Mouse (Mus musculus) thymus, adult 18-20 months (tissue): ENCODE data around the gene Ifi47.
A peak's percentile ranks its signal among the peaks of the same experiment; 100 is the strongest.

Experiments used
- DNase-seq, 2 experiments: peaks; one replicate each; pipeline ENCODE4 v3.0.0; 2022; ENCODE audit warnings: mixed read lengths in 2 of 2

Ifi47 gene

DNA sequence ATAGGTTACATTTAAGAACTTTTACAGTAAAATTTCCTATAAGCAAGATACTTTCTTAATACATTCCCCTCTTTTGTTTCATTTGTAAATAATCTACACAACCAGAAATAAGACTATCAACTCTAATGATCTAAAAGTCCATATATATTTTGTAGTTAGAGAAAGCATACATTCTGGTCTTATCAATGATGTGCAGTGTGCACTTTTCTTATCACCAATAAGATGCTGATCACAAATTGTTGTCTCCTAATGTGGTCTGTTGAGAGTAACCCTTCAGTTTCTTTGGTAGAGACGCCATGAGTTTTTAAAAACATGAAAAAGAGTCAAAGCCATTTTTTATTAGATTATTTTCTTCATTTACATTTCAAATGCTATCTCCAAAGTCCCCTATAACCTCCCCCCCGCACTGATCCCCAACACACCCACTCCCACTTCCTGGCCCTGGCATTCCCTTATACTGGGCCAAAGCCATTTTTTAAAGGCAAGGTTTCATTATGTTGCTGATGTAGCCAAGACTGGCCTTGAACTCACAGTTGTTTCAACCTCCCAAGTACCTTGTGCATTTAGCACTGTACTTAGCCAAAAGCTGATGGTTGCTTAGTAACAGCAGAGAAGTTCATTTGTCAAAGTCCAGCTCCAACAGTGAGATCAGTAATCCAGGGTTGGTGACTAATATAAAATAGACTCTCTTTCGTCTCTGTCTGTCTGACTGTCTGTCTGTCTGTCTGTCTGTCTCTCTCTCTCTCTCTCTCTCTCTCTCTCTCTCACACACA, 13.5 kb downstream of the Ifi47 start:
- DNase-seq, result no peak

DNA sequence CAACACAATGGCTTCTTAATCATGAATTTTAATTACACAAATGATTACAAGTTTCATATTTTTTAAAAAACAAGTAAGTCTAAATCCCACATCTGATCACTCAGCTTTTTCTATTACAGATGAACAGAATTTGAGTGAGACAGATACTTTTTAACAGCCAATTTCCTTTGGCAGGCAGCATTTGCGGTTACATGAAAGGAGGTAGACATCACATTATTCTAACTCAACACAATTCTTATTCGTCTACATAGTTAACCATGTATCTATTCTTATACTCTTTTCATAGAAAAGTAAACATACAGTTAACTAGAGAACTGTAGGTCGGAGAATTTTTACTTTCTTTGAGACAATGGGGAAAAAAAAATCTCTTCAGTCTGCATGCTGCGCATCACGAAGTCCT, 14.2 kb downstream of the Ifi47 start:
- no peak for DNase-seq

DNA sequence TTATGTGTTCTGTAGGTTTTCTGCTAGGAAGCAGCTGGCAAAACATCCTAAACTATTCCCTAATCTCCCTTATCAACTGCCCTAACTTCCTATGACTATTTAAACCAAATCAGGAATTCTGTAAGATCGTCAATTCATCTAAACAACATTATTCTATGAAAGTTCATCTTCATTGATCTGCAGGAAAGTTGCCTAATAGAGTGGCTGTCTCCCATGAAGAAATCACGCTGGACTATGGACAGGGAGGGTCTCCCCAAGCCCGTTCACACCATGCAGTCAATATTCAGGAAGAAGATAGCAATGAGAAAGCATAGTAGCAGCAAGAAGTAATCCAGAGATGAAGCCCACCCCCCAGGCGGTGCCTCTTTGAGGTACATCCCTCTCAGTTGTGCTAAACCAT, 14.8 kb downstream of the Ifi47 start:
- DNase-seq, result no peak

DNA sequence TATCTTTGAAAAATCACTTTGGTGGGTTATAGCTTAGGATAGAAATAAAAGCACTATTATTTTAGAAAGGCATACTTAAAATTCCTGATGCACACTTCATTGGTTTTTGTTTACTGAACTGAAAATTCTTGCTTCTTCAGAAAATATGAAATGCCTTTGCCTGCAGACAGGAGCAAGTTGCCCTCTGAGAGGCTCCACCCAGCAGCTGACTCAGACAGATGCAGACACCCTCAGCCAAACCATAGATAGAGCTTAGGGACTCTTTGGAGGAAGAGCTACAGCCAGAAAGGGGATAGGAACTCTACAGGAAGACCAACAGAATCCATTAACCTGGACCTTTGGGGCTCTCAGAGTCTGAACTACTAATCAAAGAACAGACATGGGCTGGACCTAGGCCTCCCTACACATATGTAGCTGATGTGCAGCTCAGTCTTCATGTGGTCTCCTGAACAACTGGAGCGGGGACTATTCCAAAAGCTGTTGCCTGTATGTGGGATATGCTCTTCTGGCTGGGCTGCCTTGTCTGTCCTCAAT, 15.7 kb downstream of the Ifi47 start:
- no peak for DNase-seq

DNA sequence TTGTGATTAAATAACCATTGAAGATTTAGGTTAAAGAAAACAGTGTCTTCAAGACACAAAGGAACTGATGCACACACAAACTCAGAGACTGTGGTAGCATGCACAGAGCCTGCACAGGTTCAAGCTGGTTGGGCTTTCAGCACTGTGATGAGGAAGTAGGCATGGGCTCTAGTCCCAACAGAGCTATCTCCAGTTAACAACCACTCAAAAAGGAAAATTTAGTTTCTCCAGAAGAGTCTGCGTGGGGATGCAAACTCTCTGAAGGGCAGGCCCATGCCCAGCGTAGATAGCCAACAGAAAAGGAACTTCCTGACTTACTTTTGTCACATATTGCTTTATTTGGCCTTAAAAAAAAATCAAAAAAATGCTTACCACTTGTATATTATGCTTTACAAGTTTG, 16.4 kb downstream of the Ifi47 start:
- no peak for DNase-seq

DNA sequence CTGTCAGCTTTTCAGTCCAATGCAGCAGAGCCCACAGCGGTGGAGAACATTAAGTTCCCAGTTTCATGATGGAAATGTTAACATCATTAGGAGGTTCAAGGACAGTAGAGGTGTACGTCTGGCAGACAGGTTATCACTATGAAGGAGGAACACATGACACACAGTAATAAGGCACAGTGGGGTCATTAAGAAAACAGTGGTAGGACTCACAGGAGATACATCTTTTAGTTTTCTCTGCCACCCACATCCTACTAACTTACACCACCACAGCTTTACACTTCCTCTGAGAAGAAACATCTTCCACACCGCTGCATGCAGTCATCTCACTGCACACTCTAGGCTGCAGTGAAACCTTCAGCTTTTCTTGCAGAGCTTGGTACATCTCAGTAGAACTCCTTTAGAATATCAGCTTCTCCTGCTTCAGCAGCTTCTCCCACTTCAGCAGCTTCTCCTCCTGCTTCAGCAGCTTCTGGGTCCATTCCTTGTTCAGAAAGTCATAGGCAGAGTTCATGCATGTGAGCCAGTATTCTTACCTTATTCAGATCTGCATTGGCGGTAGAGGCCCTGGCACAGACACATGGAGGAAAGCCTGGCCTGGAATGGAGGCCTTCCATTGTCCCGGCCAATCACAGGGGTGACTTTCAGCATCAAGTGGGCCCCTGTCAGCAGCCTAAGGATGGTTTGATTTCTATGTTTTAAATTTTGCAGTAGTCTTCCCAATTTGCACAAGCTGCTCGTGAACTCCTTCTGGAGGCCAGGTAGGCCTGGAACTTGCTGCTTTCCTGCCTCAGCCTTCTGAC, 17.7 kb downstream of the Ifi47 start:
- DNase-seq, result peak in 1 of 2 experiments; percentile 63

DNA sequence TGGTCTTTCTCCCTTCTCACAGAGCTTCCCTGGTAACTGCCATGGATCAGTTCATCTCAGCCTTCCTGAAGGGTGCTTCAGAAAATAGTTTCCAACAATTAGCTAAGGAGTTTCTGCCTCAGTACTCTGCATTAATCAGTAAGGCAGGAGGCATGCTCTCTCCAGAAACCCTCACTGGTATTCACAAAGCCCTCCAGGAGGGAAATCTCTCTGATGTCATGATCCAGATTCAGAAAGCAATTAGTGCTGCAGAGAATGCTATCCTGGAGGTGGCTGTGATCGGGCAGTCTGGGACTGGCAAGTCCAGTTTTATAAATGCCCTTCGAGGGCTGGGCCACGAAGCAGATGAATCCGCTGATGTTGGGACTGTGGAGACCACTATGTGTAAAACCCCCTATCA, 19.0 kb downstream of the Ifi47 start:
- no peak for DNase-seq

DNA sequence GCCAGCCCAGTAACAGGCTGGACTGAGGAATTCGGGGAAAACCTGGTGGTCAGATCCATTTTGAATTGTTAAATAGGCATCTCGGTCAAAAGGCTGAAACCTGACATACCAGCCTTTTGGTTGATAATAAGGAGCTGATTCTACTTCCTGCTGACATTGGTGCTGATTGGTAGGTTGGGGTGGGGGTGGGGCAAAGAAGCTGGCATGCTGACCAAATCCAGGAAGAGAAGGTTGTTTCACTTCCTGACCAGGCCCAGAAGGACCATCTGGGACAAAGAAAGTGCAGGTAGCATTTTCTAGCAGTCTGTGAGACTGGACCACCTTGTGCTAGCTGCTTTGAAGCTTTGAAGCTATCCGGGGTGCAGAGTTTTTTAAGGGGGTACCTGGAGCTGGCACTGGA, 24.0 kb downstream of the Ifi47 start:
- no peak for DNase-seq

DNA sequence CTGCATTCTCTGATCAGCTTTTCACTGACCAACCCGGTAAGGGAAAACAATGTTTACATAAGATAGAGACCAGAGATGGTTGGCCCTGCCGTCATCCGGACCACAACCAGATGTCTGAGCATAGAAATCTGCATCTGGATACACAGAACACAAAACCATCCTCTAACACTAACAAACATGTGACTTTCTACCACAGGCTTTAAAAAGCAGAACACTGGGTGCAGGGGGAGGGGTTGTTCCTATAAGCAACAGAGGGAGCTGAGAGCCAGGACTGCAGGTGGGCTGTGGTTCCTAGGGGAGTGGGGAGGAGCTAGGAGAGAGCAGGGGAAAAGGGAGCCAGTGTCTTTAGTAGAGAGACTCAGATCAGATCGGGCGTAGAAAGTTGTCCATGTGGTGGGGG, 25.1 kb downstream of the Ifi47 start:
- DNase-seq, result peak in 1 of 2 experiments; percentile 75

DNA sequence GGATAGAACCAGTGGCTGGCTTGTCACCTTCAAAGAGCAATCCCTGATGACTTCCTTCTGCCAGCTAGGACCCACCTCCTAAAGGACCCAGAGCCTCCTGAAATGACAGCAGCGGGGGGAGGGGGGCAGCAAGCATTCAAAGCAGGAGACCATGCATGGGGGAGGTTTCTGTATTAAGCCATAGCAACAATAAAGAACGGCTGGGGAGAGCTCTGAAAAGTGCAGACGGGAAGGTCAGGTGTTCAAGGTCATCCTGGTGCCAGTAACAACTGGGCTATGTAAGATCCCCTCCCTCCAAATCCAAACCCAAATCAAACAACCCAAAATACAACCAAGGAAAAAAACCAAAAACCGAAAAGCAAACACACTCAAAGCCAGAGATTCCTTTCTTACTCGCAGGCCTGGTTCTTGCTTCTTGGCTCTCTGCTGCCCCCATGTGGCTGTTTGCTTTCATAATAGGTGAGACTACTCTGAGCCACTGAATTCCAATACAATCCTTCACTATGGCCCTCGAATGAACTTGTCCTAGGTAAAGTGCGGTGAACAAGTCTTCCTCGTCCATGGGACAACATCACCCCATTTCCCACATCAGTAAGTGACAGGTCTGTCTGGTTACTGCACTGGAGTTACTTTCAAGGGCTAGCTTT, 26.8 kb downstream of the Ifi47 start:
- peak; percentile 61 to 77 for DNase-seq

DNA sequence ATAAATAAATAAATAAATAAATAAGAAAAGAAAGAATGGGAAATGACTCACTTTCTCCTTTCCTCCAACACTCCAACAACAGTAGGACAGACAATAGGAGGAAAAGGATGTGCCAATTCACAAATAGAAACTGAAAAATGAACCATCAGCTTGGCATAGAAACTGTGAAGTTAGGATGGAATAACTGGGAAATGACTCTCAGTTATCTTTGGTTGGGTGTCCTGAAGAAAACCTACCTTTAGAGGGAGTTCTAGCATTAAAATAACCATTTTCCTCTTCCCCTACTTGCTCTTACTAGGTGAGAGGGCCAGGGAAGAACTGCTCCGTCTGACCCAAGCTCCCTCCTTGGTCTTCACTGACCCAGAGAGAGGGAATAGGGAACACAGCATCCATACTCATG, 29.4 kb downstream of the Ifi47 start:
- DNase-seq, result no peak

DNA sequence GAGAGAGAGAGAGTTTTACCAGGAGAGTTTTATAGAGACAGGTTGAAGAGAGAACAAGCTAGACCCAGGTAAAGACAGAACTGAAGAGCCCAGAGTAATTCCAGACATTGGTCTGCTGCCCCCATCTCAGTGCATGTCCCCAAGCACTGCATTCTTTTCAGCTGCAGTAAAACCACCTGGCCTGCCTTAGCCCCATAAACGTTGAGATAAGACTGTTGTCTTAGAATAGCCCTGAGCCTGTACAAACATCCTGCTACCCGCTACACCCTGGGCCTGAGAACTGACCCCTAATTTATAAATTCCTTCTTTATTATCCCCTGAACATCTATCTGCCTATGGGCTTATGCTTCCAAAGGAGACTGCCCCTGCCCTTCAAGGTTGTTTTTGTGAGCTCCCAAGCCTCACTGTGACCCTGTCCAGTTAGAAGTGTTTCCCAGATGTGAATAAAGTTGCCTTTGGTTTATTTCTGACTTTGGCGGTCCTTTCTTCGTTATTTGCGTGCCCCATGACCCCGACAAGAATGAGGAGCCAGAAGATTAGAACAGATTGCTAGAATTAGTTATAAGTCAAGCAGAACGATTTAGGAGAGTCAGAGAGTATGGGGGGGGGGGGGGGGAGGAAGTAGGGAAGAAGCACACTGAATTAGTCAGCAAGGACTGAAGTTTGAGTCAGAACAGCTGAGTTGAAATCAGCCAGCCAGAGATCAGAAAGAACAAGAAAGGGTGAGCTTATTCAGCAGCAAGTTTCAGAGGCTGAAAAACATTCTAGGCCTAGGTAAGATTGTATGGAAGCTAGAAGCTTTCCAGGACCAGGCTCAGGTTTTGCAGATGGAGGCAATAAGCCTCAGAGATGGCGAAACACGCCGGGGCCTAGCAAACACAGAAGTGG, 31.5 kb downstream of the Ifi47 start:
- no peak for DNase-seq

DNA sequence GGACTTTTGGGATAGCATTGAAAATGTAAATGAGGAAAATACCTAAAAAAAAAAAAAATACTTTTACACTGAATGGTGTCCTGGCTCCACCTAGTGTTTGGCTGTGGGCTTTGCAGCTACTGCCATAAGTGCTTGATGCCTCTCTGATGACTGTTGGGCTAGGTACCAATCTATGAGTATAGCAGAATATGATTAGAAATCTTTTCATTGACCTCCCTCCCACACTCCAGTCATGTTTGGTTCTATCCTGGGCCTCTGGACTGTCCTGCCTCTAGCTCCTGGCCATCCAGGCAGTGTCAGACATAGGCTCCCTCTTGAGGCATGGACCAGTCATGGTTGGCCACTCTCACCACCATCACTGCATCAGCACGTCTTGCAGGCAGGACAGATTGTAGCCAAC, 32.4 kb downstream of the Ifi47 start:
- DNase-seq, result no peak

DNA sequence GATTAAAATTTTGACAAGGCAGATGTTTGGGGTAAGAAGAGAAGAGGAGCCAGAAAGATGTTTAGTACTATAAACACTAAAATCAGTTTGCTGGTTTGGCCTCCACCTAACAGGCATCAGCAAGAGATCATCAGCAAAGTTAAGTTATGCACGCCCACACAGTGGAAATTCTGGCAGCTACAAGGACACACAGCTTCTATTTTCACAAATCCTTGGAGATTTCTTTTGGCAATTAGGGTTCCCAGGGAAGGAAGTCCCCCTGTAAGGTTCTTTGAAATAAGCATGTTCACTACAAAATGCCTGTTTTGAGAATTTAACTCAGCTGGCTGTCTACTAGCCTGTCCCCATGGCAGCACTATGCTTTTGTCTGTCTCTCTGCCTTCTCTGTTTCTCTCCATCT, 34.6 kb downstream of the Ifi47 start:
- no peak for DNase-seq

DNA sequence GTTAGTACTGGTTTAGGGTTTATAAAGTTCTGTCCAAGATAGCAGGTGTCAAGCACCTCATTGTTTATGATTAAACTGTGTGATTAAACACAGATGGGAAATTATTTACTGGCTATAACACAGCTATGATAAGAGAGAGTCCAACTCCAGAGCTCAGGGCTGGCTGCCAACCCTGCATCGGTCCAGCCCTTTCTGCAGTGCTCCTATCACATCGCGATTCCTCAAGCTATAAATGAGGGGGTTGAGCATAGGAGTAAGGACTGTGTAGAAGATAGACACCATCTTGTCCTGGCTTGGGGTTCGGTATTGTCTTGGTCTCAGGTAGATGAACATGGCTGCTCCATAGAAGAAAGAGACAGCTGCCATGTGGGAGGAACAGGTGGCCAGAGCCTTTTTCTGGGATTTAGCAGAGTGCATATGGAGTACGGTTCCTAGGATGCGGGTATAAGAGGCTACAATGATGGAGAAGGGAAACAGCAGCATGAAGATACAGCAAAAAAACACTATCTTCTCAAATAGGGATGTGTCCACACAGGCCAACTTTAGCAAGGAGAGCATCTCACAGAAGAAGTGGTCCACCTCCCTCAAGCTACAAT, 36.3 kb downstream of the Ifi47 start:
- no peak for DNase-seq

DNA sequence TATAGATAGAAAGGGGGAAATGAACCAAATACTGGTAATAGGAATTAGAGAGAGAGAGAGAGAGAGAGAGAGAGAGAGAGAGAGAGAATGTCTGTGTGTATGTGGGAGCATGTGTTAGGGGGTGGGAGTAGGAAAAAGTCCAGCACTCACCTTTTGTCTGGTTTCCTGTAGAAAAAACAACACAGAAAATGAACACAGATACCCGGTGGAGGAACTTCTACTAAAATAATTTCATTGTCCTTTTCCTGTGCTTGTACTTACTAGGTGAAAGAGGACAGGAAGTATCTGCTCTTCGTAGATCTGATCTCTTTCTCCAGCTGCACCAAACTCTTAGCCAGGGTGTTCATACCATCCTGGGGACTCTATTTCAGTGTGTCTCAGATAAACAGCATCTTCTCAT, 37.8 kb downstream of the Ifi47 start:
- DNase-seq, result no peak

DNA sequence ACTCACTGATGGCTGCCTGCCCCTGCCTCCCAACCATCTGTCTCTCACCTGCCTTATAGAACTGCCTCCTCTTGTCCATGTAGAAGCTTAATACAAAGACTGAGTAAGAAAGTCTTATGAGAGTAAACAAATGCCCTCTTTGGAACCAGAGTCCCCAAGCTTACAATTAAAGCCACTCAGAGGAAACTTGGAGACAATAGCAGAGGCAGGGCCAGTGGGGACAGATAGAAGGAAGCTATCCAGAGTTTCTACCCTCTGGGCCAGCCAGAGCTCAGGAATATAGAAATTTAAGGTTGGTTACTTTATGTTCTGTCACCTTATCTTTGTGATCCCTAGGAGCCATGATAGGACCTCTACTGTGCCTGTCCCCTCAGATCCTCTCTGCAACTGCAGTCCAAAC, 38.4 kb downstream of the Ifi47 start, which contains the start of gene Olfr1396:
TSS of gene Olfr1396 (minus strand) at position 101 of the 400 bp plus-strand sequence.
- DNase-seq, result no peak

DNA sequence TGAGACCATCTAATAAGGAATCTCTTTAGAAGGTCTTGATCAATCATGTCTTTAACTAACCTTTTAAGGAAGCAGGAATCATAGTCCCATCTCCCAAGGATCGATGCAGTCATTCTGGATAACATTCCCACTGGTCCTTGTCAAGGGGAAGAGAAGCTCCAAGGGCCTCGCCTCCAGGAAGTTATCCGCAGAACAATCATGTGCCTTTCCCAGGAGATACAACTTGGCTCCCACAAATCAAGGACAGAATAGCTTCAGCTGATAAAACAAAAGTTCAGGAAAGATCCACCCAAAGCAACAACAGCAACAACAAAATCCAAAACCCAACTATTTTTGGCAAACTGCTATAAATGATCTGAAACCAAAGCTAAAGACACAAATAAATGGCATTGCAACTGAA, 43.2 kb downstream of the Ifi47 start:
- no peak for DNase-seq

DNA sequence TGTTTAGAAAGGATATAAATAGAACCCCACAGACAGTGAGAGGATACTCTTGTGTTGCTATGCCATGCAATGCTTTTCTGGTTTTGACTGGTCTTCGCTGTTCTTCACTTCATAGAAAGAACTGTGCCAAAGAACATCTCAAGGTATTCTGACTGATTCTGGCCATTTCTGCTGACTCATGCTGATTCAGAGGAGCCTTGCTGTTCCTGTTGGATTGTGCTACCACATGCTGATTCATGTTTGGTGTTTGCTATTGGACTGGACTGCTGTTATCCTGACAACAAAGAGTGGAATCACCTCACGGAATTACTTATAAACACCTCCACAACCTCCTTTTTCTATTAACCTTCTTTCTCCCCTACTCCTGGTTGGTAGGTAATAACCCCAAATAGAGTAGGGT, 47.8 kb downstream of the Ifi47 start:
- DNase-seq, result no peak

DNA sequence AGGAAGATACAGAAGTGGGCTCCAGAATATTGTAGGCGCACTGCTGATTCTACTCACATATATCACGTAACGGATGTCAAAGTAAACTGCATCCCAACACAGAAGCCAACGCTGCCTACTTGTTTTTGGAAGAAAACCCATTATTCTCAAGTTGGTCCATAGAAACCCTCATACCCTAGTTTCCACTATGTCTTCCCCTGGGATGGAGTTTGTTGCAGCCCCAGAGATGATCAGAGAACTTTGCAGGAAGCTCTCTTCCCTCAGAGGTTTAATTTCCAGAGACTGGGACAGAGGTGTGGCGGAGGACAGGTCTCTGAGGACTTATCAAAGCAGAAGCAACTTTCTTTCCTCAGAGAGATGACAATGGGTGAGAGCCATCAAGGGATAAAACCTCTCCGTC, 65.6 kb downstream of the Ifi47 start, which contains the start of gene Olfr1395:
TSS of gene Olfr1395 (plus strand) at position 301 of the 400 bp plus-strand sequence.
- no peak for DNase-seq
